Mouse (Mus musculus) urinary bladder, postnatal 14 days (tissue): ENCODE results near the gene Pou6f1.
"Not testable (repeated sequence)": the region's sequence is repeated elsewhere in the genome, so short reads cannot be mapped to it uniquely, and the experiment has no call there.

Source experiments
- DNase-seq: peaks from one replicate; pipeline ENCODE4 v3.0.0; 2021; ENCODE audit warnings: low spot score

Pou6f1 gene

DNA sequence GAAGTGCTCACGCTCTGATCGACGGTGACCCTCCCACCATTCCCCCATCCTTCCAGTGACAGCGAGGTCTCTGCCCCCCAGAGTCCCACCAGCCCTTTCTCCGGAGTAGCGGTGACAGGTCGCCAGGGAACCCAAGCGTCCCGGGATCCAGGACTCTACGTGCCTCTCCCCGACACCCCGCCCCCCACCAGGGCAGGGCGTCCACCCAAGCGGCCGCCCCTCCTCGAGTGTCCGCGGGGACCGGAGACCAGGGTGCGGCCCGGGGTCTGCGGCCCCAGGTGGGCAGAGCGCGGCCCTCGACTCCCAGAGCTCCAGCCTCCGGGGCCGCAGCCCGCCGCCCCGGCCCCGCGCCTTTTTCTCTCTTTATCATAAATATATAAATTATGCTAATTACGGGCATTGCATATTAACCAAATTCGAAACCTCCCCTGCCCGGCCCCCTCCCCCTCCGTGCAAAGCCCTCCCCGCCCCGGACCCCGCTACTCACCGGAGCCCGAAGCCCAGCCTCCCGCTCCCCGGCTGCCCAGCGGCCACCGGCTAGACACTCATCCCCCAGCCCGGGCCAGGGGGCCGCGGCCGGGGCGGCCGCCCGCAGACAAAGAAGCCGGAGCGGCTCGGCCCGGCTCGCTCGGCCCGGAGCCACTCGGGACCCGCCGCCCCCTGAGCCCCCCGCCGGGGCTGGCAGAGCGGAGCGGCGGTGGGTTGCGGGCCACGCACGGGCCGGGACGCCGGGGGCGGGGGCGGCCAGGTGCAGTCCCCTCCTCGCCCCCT is at the start of gene Pou6f1:
Pou6f1 (minus strand) TSS at position 709 of the 771 bp plus-strand sequence.
- peak; percentile 40 for DNase-seq

DNA sequence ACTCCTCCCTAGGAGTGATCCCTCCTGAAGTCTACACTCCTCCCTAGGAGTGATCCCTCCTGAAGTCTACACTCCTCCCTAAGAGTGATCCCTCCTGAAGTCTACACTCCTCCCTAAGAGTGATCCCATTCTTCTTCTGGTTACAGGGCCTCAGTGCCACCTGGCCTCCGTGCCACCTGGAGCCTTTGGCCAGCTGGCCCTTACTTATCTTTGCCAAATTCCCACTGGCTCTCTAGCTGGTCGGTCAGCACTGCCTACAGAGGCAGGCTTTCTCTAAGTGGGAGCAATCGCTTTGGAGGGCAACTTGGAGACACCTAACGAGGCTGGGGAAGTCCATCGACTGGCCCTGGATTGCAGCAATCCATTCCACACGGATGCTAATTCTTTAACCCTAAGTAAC is 46.4 kb upstream of the Pou6f1 start:
- DNase-seq = no peak

DNA sequence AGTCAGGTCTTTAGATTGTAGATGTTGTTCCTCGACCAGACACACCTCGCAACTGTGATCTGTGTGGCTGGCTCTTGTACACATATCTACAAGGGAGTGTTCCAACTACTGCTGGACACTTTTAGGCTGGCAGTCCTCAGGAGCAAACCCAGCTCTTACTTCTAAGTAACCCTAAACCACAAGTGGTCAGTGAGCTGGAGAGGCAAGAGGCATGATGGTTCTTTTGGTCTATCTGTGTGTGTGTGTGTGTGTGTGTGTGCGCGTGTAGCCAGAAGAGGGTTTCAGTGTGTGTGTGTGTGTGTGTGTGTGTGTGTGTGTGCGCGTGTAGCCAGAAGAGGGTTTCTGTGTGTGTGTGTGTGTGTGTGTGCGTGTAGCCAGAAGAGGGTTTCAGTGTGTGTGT is 42.7 kb upstream of the Pou6f1 start:
- DNase-seq = no peak

DNA sequence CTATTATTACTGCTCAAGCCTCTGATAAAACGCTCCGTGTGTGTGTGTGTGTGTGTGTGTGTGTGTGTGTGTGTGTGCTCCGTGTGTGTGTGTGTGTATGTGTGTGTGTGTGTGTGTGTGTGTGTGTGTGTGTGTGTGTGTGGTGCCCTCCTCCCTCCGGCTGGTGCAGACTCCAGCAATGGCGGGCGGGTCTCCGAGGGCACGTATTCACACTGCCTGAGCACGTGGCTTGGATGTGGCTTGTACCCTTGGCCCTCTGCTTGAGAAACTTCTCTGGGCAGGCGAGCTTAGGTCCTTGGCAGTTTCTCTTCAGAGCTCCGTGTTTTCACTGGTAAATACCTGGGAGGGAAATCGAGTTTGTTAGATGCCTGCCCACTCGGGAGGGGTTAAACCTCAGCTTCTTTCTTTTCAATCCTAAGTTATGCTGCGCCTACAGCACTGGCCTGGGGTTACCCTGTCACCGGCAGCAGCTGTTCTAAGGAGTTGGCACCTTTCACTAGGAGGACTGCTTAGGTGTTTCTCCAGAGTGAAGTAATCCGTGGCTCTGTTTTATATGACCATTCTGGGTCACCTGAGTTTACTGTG is 41.5 kb upstream of the Pou6f1 start:
- DNase-seq = no peak

DNA sequence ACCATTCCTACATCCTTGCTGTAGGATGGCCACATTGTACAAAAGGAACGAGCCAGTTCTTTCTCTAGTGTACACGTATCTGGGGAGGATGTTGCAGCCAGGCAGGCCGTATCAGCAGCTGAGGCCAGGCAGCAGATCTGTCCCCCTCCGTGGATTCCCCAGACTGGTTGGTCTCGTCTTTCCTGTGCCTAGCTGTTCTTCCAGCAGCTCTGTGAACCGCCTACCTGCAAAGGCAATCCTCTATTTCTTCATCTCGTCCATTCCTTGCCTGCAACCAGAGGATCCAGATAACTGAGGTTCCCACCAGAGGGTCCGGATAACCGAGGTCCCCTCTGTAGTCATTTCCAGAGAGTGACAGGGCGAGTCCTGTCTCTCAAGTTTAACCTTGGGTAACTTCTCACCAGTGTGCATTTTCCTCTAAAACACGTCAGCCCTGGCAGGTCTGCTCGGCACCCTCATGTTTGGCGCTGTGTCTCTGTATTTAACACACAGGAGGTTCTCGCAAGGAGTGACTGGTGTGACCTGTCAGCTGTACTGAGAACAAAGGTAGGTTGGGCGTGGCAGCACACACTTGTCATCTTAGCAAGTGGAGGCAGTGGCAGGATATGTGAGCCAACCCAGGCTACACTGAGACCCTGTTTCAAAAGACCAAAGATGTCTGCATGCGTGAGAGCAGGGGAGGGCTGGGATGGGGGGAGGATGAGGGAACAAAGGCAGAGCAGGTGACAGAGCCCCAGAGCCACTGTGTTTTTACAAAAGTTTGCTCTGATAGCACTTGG is 40.4 kb upstream of the Pou6f1 start:
- DNase-seq = peak; percentile 62

DNA sequence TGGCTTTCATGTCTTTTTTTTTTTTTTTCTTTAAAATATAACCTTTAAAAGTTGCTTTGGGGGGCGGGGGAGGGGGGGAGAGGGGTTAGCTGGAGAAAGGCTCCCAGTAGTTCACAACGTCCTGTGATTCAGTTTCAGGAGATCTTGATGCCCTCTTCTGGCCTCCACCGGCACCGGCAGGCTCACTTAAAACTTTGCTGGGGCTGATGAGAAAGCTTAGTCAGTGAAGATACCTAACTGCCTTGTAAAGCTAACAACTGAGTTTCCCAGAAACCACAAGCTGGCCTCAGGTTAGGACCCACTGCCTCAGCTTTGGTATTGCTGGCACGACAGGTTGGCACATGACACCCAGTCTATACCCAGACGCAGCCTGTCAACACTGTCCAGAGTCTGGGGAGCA is 37.9 kb upstream of the Pou6f1 start:
- DNase-seq = peak; percentile 53

DNA sequence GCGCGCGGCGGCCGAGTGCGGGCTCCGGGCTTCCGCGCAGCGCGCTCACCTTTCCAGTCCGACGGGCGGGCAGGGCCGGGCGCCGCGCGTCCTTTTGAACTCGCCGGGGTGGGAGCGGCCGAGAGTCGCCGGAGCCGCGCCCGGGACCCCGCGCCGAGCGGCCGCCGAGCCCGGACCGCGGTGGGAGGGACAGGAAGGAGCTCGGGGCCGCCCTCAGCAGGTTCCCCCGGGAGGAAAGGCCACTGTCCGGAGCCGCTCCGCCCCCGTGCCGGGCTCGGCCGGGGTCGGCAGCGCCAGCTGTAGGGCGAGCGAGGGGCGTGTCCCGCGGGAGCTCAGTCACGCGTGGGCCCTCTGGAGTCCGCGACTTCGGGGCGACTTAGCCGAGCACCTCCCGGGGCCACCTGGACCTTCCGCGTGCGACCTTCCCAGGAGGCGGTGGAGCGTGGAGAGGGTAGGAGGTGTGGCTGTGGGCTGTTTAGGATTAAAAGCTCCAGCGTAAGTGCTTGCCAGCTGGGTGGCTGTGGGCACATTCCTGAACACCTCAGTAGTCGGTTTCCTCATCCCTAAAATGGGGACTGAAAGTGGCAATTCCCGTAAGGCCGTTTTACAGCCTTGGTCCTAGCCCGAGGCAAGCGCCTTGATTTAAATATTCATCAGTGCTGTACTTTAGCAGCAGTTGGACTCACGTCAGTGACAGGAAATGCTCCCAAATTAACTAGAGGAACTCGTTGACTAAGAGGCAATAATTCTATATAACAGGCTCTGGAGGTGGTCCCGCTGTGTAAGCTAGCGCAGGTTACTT is 37.1 kb upstream of the Pou6f1 start, which contains the start of gene Smagp:
Smagp (minus strand) TSS at position 241 of the 802 bp plus-strand sequence.
- DNase-seq = peak; percentile 69

DNA sequence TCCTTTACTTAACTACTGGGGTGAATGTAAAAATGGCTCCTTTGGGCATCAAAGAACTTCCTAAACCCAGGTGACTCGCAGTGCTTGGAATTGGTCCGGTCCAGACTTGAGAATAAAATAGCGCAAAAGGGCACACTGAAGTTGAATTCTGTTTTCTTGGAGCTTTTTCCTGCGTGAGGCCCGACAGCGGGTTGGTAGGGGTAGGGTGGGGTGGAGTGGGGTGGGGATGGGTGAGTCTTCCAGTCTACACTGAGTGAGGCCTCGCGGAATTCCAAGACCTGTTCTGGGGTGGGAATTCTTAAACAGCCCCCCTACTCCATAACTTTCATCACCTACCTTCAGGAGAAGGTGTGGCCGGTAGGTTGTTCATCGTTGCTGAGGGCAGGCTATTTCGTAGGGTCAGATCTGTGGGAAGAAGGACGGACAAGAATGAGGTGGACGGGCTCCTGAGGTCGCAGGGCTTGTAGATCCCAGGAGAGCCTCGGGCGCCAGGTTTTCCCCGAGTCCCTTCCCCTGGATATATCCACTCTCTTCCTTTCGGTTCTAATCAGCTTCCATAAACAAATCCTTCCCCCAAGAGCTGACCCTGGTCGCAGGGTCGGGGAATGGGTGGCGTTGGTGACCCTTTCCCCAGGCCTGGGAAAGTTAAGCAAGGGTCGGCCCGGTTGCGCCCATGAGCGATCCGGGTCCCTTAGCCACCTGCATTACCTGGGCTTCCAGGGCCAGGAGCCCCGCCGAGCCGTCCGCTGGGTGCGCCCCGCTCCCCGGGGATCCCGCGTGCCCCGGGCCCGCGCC is 36.3 kb upstream of the Pou6f1 start:
- DNase-seq = no peak

DNA sequence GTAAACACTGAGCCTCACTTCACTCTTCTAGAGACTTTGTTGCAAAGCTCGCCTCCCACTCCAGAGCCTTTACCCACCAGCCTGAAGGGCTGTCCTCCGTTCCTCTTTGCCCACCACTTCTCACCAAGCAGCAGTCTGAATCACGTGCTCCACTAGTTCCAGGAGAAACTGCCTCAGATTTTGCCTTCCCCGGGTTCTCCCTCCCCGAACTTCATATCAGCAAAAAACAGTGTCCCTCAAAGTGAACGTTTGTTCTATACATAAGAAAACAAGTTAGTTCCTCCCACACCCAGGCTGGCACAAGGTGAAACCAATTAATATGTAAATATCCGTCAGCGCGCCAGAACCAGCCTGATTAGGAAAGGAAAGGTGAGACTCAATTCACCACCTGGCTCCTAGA is 35.5 kb upstream of the Pou6f1 start:
- DNase-seq = no peak

DNA sequence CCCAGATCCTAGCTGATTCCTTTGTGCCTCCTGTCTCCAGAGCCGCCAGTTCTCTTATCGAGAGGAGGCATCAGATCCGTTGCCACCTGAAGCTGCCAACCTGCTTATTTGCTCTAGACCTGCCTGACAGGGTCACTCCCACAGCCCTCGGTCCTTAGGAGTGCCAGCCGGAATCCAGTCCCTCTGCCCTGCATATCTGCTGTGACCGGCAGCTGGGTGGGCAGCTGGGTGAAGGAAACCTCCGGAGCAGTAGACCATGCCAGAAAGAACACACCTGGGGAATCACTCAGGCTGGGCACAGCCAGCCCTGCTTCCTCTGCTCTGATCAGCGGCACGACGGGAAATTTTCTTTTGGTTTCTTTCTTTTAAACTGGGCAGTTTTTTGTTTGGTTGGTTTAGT is 33.6 kb upstream of the Pou6f1 start:
- DNase-seq = peak; percentile 39

DNA sequence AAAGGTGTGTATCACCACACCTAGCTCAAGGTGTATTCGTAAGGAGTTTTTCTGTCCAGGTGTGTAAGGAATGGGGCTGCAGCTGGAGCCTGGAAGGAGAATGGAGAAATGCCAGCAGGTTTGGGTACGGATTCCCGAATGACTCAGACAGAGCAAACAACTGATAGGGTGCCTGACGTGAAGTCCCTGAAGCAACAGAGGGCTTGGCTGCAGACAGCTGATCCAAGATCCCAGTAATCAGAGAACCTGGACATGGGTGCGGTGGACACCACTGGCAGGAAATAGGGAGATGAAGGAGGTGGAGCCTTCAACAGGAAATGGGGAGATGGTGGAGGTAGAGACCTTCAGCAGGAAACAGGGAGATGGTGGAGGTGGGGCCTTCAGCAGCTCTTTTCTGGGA is 32.5 kb upstream of the Pou6f1 start:
- no peak for DNase-seq

DNA sequence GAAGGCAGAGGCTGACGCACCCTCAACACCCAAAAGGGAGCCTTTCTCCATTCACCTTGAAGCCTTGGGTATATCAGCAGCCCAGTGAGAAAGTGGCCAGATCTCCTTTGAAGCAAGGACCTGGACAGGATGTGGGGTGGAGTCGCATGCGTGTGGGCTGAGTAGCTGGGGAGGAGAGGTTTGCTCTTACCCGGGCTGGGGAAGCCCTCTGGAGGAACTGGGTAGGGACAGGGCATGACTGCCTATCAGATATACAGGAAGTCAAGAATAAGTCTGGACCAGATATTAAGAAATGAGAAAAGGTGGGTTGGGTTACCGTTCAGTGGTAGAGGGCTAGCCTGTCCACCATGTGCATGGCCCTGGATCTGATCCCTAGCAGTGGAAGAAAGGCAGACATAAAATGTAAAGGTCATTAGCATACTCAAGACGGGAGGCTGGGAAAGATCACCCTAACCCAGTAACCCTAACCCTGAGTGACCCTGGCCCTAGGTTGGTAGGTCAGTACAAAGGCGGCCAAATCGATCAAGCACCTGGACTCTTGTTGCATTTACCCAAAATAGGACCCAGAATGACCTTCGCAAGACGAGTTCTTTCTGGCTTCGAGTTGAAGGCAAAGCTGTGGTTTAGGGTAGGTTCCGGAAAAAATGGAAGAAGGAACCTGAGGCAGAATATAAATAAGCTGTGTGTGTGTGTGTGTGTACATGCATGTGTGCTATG is 31.8 kb upstream of the Pou6f1 start:
- no peak for DNase-seq

DNA sequence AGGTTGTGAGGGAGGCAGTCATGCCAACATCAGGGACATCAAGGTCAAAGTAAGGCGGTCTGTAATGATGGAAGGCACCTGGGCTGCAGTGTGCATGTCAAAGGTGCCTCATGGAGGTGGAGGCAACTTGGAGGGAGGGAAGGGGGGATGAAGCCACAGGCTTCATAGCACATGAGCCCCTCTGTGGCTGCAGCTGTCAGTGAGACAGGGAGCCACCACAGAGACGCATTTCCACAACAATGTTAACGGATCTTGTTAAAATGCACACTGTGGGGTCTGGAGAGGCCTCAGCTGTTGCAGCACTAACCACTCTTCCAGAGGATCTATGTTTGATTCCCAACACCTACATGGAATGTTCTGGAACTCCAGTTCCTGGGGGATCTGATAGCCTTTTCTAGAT is 30.3 kb upstream of the Pou6f1 start:
- no peak for DNase-seq

DNA sequence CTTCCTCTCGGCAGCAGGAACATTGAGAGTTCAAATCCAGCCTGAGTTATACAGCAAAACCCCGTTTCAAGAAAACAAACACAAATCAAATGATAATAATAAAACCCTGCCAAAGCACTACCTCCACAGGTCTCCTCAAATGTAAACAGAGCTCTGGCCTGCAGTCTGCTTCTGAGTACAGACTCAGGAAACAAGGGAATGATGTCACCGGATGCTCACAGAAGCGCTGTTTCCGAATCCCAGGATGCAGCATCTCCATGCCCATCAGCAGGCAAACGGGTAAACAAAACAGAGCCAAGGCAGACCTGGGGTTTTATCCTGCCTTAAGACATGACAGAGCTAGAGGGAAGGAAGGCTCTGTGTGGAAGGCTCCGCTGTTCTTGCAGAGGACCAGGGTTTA is 29.0 kb upstream of the Pou6f1 start:
- no peak for DNase-seq

DNA sequence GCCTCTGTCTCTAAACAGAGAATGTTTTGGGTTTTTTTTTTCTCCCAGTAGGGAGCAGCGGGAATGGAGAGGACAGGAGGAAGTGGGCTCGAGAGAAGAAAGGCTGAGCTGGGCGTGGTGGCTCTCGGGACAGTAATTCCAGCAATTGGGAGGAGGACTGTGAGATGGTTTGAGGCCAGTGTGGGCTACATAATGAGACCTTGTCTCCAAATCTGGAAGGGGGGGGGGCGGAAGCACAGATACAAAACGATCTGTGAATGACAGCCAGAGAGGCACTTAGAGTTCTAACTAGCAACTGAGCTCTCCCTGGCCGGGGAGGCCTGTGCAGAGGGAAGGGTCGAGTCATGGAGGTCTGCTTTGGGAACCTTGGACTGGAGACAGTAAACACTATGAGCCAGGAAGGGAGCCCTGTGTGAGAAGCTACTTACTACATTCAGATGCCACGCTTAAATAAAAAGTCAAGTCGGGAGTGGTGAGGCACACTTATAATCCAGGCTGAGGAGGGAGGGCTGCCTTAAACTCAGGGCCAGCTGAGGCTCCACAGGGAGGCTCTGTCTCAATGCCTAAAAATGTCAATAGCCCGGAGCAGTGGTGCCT is 28.1 kb upstream of the Pou6f1 start:
- no peak for DNase-seq

DNA sequence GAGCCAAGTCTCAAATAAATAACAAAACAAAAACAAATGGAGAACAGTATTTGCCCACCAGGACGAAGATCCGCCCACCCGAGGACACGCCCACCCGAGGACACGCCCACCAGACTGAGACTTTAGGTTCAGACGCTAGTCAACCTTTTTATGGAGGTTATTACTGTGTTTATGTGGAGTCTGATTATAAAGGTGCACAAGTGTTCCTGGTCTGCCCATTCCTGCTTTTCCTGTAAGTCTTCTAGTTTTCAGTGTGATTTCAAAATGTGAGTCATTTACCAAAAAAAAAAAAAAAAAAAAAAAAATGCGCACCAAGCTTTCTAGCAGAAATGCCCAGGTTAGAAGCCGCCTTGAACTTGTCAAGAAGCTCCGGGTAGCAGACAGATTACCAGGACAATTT is 27.5 kb upstream of the Pou6f1 start:
- no peak for DNase-seq

DNA sequence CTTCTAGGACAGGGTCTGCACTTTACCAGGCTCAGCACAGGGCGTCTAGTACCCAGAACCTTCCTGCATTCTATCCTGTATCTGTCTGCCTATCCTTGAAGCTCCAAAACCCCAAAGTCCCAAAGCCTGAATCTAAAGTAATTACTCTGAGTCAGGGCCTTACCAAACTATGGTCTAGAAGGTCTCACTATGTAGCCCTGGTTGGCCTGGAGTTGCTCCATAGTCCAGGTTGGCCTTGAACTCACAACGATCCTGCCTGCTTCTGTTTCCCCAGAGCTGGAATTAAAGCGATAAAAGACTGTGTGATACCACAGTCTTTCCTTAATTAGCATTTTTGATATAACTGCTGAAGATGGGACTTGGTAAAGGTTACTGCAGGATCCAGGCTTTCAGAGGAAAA is 24.7 kb upstream of the Pou6f1 start:
- no peak for DNase-seq

DNA sequence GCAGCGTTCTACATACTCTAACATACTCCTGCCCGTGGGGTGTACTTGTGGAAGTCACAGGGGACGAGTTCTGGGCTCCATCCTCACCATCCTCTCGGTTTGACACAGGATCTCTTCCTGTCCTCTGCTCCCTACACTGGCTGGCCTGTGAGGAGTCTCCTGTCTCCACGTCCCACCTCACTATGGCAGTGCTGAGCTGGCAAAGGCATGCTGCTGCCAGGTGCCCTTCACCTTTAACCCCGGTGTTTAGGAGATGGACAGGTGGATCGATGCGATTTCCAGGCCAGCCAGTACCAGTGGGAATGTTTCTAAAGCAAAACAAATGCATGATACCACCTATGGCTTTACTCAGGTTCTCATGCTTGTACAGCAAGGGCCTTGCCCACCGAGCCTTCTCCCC is 24.0 kb upstream of the Pou6f1 start:
- no peak for DNase-seq

DNA sequence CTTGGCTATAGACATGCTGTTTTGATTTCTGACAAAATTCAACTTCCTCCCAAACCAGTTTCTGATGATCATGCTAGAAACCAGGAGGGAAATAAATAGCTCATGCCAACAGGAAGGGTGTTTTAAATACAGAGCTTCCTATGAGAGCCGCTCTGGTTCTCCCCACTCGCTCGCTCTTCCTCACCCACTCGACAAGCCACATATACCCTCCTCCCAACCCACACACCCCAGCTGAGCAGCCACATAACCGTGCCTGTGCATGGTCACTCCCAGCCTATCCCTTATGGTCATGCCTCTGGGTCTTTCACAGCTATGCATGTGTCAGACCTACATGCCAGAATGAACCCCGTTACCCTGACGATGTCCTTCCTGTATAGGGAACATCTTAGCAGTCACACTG is 22.4 kb upstream of the Pou6f1 start:
- DNase-seq = no peak

DNA sequence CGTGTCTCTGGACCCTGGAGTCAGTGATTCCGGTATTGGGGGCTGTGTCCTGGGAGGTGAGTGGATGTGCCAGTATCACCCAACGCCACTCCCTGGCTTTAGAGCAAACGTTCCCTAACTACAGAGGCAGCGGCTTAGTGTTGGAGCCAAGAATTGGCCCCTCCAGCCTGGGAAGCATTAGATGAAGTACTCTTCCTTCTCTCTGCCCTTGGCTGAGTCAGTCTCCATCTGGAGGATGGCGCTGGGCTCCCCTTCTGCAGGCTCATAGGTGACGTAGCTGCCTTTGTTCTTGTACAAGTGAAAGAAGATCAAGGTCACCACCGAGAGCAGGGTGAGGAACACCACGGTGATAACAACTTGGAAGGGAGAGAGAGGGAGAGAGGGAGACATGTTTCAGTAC is 21.9 kb upstream of the Pou6f1 start:
- DNase-seq = not testable (repeated sequence)
